Mouse (Mus musculus) regulatory T cell (primary cell): Measurements from ENCODE around the gene Epb41l5.

Source experiments
- in situ Hi-C: fragments of 300-600 bp; cut with MboI, MseI; formaldehyde crosslinking; loops from one replicate; pipeline ENCODE4 v1.15.1; 2025; ENCODE audit warnings: high pct_unique_total_duplicates

The Epb41l5 gene

DNA sequence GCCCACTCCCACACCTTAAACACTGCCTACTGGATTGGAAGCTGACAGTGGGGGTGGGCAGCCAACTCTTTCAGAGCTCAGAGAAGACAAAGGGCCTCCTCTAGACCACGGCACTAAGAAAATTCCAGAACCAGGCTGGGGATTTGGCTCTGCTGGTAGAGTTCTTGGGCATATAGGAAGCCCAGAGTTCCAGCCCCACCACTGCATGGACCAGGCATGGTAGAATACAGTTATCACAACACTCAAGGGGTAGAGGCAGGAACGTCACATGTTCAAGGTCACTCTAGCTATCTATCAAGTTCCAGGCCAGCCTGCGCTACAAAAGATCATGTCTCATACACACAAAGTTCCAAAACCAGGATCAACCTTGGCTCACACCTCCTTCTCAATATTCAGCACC is 145.6 kb downstream of the Epb41l5 start:
- in situ Hi-C loops: loop anchor here (25.0 kb wide), 1 partner anchor 1934 kb away; the partner anchor contains the start of gene Ccdc93

GRCm38 (mm10) chr1:119502729-119503128 is 146.1 kb downstream of the Epb41l5 start:
- in situ Hi-C loops: loop anchor here (25.0 kb wide), 1 partner anchor 1935 kb away; the partner anchor contains the start of gene Ccdc93

DNA sequence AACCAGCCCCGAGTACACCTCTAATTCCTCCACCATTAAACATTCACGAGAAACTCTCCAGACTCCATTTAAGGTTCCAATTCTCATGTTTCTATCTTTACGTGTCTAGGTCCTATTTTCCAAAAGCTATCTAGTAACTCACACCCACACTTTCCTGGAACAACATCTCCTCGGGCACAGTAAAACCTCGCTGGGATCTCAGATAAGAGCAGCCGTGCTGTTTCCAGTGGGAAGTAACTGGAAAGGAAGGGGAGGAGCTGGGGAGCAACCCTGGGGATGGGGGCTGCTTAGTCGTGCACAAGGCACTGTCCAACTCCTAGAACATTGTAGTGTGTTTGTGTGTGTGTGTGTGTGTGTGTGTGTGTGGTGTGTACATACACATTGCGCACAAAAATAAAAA is 146.9 kb downstream of the Epb41l5 start:
- in situ Hi-C loops: loop anchor here (25.0 kb wide), 1 partner anchor 1935 kb away; the partner anchor contains the start of gene Ccdc93

DNA sequence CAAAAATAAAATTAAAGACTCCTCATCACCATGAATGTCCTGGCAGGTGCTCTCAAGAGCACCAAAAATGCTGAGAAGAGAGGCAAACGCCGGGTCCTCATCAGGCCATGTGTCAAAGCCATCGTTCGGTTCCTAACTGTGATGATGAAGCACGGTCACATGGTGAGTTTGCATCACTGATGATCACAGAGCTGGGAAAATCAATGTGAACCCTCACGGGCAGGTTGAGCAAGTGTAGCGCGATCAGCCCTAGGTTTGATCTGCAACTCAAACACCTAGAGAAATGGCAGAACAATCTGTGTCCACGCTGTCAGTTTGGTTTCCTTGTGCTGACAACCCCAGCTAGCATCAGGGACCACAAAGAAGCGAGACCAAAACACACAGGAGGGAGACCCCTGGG is 149.3 kb downstream of the Epb41l5 start:
- in situ Hi-C loops: no loop called here

DNA sequence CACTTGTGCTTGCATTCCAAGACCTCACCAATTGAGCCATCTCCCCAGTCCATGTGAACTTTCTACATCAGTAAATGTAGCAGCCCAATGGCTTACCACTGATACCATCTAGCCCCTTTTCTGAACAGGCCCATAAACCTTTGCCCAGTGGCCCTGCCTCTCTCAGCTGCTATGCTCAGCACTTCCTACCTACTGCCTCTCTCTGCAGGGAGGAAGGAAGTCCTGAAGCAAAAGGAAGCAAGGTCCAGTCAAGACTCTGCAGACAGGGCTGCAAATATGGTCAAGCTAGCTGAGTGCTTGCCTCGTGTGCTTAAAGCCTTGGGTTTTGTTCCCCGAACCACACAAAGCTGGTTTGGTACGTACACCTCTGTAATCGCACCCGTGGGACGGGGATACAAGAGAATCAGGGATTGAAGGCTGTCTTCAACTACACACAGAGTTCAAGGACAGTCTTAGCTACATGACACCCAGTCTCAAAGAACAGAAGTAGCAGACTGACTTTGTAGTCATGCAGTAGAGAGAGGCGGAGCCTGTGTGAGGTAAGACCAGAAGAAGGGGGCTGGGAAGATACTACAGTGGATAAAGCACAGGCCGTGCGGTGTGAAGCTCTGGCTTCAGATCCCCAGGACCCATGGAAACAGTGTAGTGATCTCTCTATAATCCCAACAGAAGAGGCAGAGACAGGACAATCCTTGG is 150.1 kb downstream of the Epb41l5 start:
- in situ Hi-C loops: no loop called here

DNA sequence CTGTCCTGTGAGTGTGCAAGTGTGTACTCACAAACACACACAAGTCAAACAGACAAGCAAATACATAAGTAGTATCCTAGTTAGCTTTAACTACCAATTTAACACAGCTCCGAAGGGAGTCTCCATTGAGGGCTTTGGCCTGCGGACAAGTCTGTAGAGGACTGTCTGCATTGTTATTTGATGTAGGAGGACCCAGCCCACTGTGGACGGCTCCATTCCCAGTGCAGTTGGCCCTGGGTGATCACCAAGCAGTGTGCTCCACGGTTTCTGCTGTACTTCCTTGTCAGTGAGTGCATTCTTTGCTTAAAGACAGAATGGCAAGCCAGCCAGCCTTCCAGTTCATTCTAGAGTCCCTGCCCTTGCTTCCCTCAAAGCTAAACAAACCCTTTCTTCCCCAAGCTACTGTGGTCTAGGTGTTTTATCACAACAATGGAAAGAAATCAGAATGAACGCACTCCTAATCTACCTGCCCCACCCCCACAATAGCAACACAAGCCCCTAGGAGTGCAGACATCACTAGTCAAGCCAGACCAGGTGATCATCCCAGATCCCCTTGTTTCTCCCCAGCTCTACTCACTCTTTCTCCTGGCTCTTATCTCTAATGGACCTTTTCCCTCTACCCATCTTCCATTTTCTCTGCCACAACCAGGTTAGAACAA is 151.3 kb downstream of the Epb41l5 start:
- in situ Hi-C loops: no loop called here

DNA sequence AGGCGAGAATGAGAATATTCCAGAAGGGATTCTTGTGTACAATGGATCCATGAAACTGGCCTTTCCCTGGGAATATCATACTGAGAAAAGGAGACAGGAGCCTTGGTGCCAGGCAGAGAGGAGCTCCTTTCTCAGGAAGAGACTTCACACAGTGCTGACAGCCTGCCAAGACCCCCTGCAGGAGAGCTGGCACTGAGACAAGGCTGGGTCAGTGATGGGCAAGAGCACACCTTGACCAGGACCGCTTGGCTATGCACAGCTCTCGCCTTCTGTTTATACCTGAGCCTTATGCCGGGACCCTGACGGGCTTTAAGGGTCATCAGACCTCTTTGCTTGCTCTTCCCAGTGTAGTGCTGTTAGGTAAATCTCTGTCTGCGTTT is 153.4 kb downstream of the Epb41l5 start:
- in situ Hi-C loops: no loop called here
